Mouse (Mus musculus): ENCODE results near the gene Slit3. TPM values are rescaled to one million over a fixed set of nuclear protein-coding genes. Genes with fewer than 3 reads are reported as not detected.
A peak's percentile ranks its signal among the peaks of the same experiment; 100 is the strongest.

Slit3 gene
- polyA plus RNA-seq, 1 experiment = 211 TPM

GRCm38 (mm10) chr11:35276001-35276400 is 155.0 kb downstream of the Slit3 start:
- no peak overlapping the region for H3K27ac ChIP-seq (ENCODE audit: insufficient read depth, low read length)
- H3K4me3 ChIP-seq (ENCODE audit: insufficient read depth, low read length) = no peak overlapping the region
- TF ChIP-seq POLR2A (IDR thresholded peaks at IDR 0.05; ENCODE audit: low read depth, low read length) (no peak), CTCF (IDR thresholded peaks at IDR 0.05; ENCODE audit: borderline replicate concordance, insufficient read depth, low read length) (no peak)
- 0 out of 2 replicates have a peak, but pooled peaks cover 3% of the 10 kb centered on the region for H3K4me1 ChIP-seq (ENCODE audit: control insufficient read depth, insufficient read depth, low read length)

GRCm38 (mm10) chr11:35278128-35278769 is 157.2 kb downstream of the Slit3 start:
- Histone ChIP-seq H3K4me3 (ENCODE audit: insufficient read depth, low read length) (no peak overlapping the region), H3K4me1 (ENCODE audit: control insufficient read depth, insufficient read depth, low read length) (peaks cover 3% of the 10 kb centered on the region; the same call in 1 of the 2 replicates), H3K27ac (ENCODE audit: insufficient read depth, low read length) (no peak overlapping the region)
- TF ChIP-seq CTCF (IDR thresholded peaks at IDR 0.05; ENCODE audit: borderline replicate concordance, insufficient read depth, low read length) = no peak
- TF ChIP-seq POLR2A (IDR thresholded peaks at IDR 0.05; ENCODE audit: low read depth, low read length) = no peak

GRCm38 (mm10) chr11:35280826-35281225 is 159.8 kb downstream of the Slit3 start:
- peaks cover 3% of the 10 kb centered on the region; the same call in 1 of the 2 replicates for H3K4me1 ChIP-seq (ENCODE audit: control insufficient read depth, insufficient read depth, low read length)
- TF ChIP-seq POLR2A (IDR thresholded peaks at IDR 0.05; ENCODE audit: low read depth, low read length) (no peak), CTCF (IDR thresholded peaks at IDR 0.05; ENCODE audit: borderline replicate concordance, insufficient read depth, low read length) (no peak)

DNA sequence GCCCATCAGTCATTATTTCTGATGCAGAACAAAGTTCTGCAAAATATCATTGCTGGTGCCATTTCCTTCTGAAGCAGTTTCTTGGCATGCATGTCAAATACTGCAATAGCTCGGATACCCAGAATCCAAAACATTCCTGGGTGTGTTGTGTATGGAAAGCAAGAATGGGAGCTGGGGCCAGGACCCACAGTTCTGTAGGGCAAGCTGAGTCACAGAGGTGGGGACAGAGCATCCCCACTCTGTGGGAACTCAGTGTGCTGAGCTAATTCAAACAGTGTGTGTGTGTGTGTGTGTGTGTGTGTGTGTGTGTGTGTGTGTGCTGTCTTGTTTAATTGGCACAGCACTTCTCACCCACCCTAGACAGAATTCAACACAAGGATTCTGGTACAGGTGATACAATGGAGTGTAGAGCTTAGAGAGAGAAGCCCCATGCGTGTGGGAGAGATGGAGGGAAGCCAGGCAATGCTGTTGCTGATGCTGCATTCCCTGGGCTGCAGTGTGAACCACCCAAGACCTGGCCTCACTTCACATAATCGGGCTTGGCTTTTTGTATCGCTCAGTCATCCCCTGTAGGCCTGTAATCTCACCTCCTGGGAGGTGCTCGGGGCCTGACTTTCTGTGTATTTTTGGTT is 161.1 kb downstream of the Slit3 start:
- no peak for TF ChIP-seq CTCF (IDR thresholded peaks at IDR 0.05; ENCODE audit: borderline replicate concordance, insufficient read depth, low read length)
- no peak for TF ChIP-seq POLR2A (IDR thresholded peaks at IDR 0.05; ENCODE audit: low read depth, low read length)
- peak overlapping the region; percentile 51 for H3K27ac ChIP-seq (ENCODE audit: insufficient read depth, low read length)
- no peak overlapping the region for H3K4me3 ChIP-seq (ENCODE audit: insufficient read depth, low read length)
- peaks cover 3% of the 10 kb centered on the region; the same call in 1 of the 2 replicates for H3K4me1 ChIP-seq (ENCODE audit: control insufficient read depth, insufficient read depth, low read length)

More at GRCm38 (mm10) chr11:35280826-35281225, 159.8 kb downstream of the Slit3 start:
- no peak overlapping the region for H3K4me3 ChIP-seq (ENCODE audit: insufficient read depth, low read length)
- peak overlapping the region; percentile 51 for H3K27ac ChIP-seq (ENCODE audit: insufficient read depth, low read length)

- peaks cover 3% of the 10 kb centered on the region; the same call in 1 of the 2 replicates for H3K4me1 ChIP-seq (ENCODE audit: control insufficient read depth, insufficient read depth, low read length)
- no peak overlapping the region for H3K4me3 ChIP-seq (ENCODE audit: insufficient read depth, low read length)
- H3K27ac ChIP-seq (ENCODE audit: insufficient read depth, low read length) = peak overlapping the region; percentile 32; the same call in 1 of the 2 replicates
- TF ChIP-seq CTCF (IDR thresholded peaks at IDR 0.05; ENCODE audit: borderline replicate concordance, insufficient read depth, low read length) (no peak), POLR2A (IDR thresholded peaks at IDR 0.05; ENCODE audit: low read depth, low read length) (no peak)
Measured at GRCm38 (mm10) chr11:35282825-35283571, 162.0 kb downstream of the Slit3 start.

DNA sequence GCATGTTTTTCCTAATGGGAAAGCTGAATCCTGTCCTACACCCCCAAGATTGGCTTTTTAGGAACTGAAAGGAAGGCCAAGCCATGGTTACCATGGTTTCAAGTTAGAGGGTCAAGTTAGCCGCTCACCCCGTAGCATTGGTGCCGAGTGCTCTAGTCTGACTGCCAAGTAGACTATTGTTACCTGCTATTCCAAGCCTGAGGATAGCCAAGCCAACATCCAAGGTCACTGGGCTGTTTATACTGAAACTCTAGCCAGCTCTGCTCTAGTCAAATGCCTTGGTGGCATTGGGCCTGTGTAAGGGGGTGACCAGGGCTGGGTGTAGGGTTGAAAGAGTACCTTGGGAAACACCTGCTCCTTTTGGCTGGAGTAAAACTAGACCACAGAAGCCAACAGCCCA is 162.7 kb downstream of the Slit3 start:
- no peak for TF ChIP-seq POLR2A (IDR thresholded peaks at IDR 0.05; ENCODE audit: low read depth, low read length)
- TF ChIP-seq CTCF (IDR thresholded peaks at IDR 0.05; ENCODE audit: borderline replicate concordance, insufficient read depth, low read length) = no peak
- peaks cover 3% of the 10 kb centered on the region; the same call in 1 of the 2 replicates for H3K4me1 ChIP-seq (ENCODE audit: control insufficient read depth, insufficient read depth, low read length)
- no peak overlapping the region for H3K27ac ChIP-seq (ENCODE audit: insufficient read depth, low read length)
- H3K4me3 ChIP-seq (ENCODE audit: insufficient read depth, low read length) = no peak overlapping the region

GRCm38 (mm10) chr11:35286578-35287390 is 165.8 kb downstream of the Slit3 start:
- Histone ChIP-seq H3K27ac (ENCODE audit: insufficient read depth, low read length) (no peak overlapping the region), H3K4me1 (ENCODE audit: control insufficient read depth, insufficient read depth, low read length) (peaks cover 3% of the 10 kb centered on the region; the same call in 1 of the 2 replicates), H3K4me3 (ENCODE audit: insufficient read depth, low read length) (no peak overlapping the region)
- TF ChIP-seq CTCF (IDR thresholded peaks at IDR 0.05; ENCODE audit: borderline replicate concordance, insufficient read depth, low read length) = no peak
- no peak for TF ChIP-seq POLR2A (IDR thresholded peaks at IDR 0.05; ENCODE audit: low read depth, low read length)

DNA sequence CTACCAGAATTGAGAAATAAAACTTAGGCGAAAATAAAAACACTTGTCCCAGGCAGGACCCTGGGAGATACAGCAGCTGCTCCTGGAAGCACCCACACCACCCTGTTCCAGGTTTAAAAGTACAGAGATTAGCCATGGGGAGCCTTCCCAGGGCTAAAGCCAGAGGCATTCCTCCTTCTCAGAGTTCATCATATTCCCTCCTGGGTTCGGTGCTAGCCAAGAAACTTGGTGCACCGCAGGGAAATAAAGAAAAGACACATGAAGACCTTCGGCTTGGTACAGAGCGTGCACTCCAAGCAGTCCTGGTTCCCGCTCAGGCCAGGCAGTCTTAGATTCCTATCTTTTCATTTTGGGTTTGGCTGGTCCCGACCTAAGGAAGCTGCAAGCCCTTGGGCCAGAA is 167.0 kb downstream of the Slit3 start:
- H3K27ac ChIP-seq (ENCODE audit: insufficient read depth, low read length) = no peak overlapping the region
- TF ChIP-seq POLR2A (IDR thresholded peaks at IDR 0.05; ENCODE audit: low read depth, low read length) (no peak), CTCF (IDR thresholded peaks at IDR 0.05; ENCODE audit: borderline replicate concordance, insufficient read depth, low read length) (no peak)

DNA sequence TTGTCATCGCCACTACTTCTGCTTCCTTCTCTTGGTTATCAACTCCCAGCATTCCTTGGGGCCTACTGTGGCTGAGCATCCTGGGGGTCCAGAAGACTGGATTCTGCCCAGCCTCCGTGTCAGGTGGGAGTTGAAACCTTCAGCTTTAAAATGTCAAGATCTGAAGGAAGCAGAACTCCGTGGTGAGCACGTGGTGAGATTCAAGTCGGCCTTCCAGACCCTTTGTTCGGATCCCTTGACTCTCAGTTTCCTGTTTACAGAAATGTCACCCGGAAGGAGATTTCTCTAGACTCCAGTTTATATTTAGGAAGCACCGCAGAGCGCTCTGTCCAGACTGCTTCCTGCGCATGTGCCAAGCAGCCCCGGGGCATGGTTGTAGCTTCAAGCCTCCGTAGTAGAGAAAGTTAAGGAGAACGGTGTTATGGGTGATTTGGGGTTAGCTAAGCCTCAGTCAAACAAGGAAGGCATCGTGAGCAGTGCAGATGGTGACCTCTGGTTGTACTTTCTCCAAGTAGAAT is 167.8 kb downstream of the Slit3 start:
- TF ChIP-seq CTCF (IDR thresholded peaks at IDR 0.05; ENCODE audit: borderline replicate concordance, insufficient read depth, low read length) = no peak
- no peak for TF ChIP-seq POLR2A (IDR thresholded peaks at IDR 0.05; ENCODE audit: low read depth, low read length)
- no peak overlapping the region for H3K4me3 ChIP-seq (ENCODE audit: insufficient read depth, low read length)
- H3K4me1 ChIP-seq (ENCODE audit: control insufficient read depth, insufficient read depth, low read length) = no peaks in the 10 kb centered on the region
- H3K27ac ChIP-seq (ENCODE audit: insufficient read depth, low read length) = no peak overlapping the region

More for the DNA sequence above, 167.0 kb downstream of the Slit3 start:
- no peaks in the 10 kb centered on the region for H3K4me1 ChIP-seq (ENCODE audit: control insufficient read depth, insufficient read depth, low read length)
- no peak overlapping the region for H3K4me3 ChIP-seq (ENCODE audit: insufficient read depth, low read length)
